Mouse (Mus musculus) CH12.LX (cell line): ENCODE data around the gene Hcls1. TPM values are rescaled to one million over a fixed set of nuclear protein-coding genes. Genes with fewer than 3 reads are reported as not detected.

Source experiments
- DNase-seq: peaks from one replicate; pipeline ENCODE4 v3.0.0-alpha.2; 2013; ENCODE audit errors: extremely low read depth
- H3K27ac ChIP-seq: 2 replicates; pipeline ENCODE4 v1.5.1; 2012; ENCODE audit warnings: low read depth, mild to moderate bottlenecking, control low read depth, moderate library complexity; ENCODE audit not compliant: insufficient read depth
- H3K27me3 ChIP-seq: replicated peaks from 2 replicates; pipeline ENCODE3; 2012; ENCODE audit warnings: inconsistent platforms
- H3K36me3 ChIP-seq, 2 experiments: replicated peaks in 1 of 2; 2 replicates each; pipeline versions ENCODE3 to v1.6.1; 2012; ENCODE audit warnings: inconsistent platforms in 1 of 2, low read length in 1 of 2, mild to moderate bottlenecking in 1 of 2, mixed read lengths in 1 of 2, moderate library complexity in 1 of 2; ENCODE audit not compliant: control insufficient read depth in 1 of 2, insufficient read depth in 1 of 2
- H3K4me1 ChIP-seq, 2 experiments: 2 replicates each; pipeline ENCODE4 v1.6.1; 2012; ENCODE audit warnings: inconsistent platforms in 1 of 2, moderate library complexity in 1 of 2; ENCODE audit not compliant: insufficient read depth in 2 of 2, control insufficient read depth in 1 of 2
- H3K4me2 ChIP-seq: 2 replicates; pipeline ENCODE4 v1.6.1; 2012; ENCODE audit warnings: low read depth, mild to moderate bottlenecking, control low read depth; ENCODE audit not compliant: poor library complexity, insufficient read depth, severe bottlenecking
- H3K4me3 ChIP-seq, 3 experiments: fragments of 150-350 bp in 1 of 3; sonication (generic) in 1 of 3; replicated peaks in 1 of 3; 2 replicates each; pipeline versions ENCODE3 to v1.5.1; 2011 to 2012; ENCODE audit warnings: low read depth in 2 of 3, low read length in 2 of 3, mild to moderate bottlenecking in 2 of 3, moderate library complexity in 2 of 3, control low read depth in 1 of 3, improper control_type of control experiment in 1 of 3, inconsistent platforms in 1 of 3, mixed read lengths in 1 of 3; ENCODE audit not compliant: poor library complexity in 1 of 3
- H3K79me2 ChIP-seq: replicated peaks from 2 replicates; pipeline ENCODE4 v1.6.1; 2012; ENCODE audit warnings: mild to moderate bottlenecking, moderate library complexity; ENCODE audit not compliant: control insufficient read depth, poor library complexity, insufficient read depth, severe bottlenecking; ENCODE audit errors: extremely low read depth
- H3K9ac ChIP-seq: 2 replicates; pipeline ENCODE4 v1.6.1; 2012; ENCODE audit warnings: low read depth, mild to moderate bottlenecking, control low read depth, moderate library complexity; ENCODE audit not compliant: insufficient read depth
- H3K9me3 ChIP-seq: replicated peaks from 2 replicates; pipeline ENCODE3; 2012; ENCODE audit warnings: low read length, inconsistent platforms, mixed read lengths
- BHLHE40 ChIP-seq: IDR thresholded peaks from 2 replicates; pipeline ENCODE4 v1.6.1; 2011; ENCODE audit warnings: mild to moderate bottlenecking, low read depth, low read length, improper control_type of control experiment
- CHD1 ChIP-seq: IDR thresholded peaks from 2 replicates; pipeline ENCODE4 v1.6.1; 2012; ENCODE audit warnings: low read depth, low read length, improper control_type of control experiment, inconsistent platforms
- CHD2 ChIP-seq: IDR thresholded peaks from 2 replicates; pipeline ENCODE4 v1.6.1; 2011; ENCODE audit warnings: low read length, improper control_type of control experiment
- E2F4 ChIP-seq: IDR thresholded peaks from 2 replicates; pipeline ENCODE4 v1.6.1; 2011; ENCODE audit warnings: low read depth, low read length, improper control_type of control experiment; ENCODE audit not compliant: insufficient replicate concordance
- ELF1 ChIP-seq: IDR thresholded peaks from 2 replicates; pipeline ENCODE4 v1.6.1; 2014; ENCODE audit warnings: low read depth, mild to moderate bottlenecking, inconsistent platforms, low read length, improper control_type of control experiment
- IRF4 ChIP-seq: IDR thresholded peaks from 2 replicates; pipeline ENCODE4 v1.6.1; 2014; ENCODE audit warnings: low read depth, mild to moderate bottlenecking, inconsistent platforms, low read length, improper control_type of control experiment
- JUN ChIP-seq: IDR thresholded peaks from 2 replicates; pipeline ENCODE4 v1.6.1; 2011; ENCODE audit warnings: low read depth, mild to moderate bottlenecking, low read length, improper control_type of control experiment, moderate library complexity; ENCODE audit not compliant: insufficient read depth
- KAT2A ChIP-seq: IDR thresholded peaks from 2 replicates; pipeline ENCODE4 v1.6.1; 2012; ENCODE audit warnings: low read length, improper control_type of control experiment, inconsistent platforms; ENCODE audit not compliant: insufficient replicate concordance
- MAFK ChIP-seq: IDR thresholded peaks from 2 replicates; pipeline ENCODE4 v1.6.1; 2011; ENCODE audit warnings: low read length, improper control_type of control experiment; ENCODE audit not compliant: insufficient replicate concordance
- MAZ ChIP-seq: IDR thresholded peaks from 2 replicates; pipeline ENCODE4 v1.6.1; 2012; ENCODE audit warnings: low read depth, mild to moderate bottlenecking, inconsistent platforms, low read length, improper control_type of control experiment, moderate library complexity
- MEF2A ChIP-seq: IDR thresholded peaks from 2 replicates; pipeline ENCODE4 v1.6.1; 2014; ENCODE audit warnings: low read depth, mild to moderate bottlenecking, inconsistent platforms, low read length, improper control_type of control experiment, borderline replicate concordance
- MXI1 ChIP-seq: IDR thresholded peaks from 2 replicates; pipeline ENCODE4 v1.6.1; 2011; ENCODE audit warnings: mild to moderate bottlenecking, low read depth, low read length, improper control_type of control experiment
- PAX5 ChIP-seq: IDR thresholded peaks from 2 replicates; pipeline ENCODE4 v1.6.1; 2012; ENCODE audit warnings: low read length, inconsistent platforms, mixed read lengths
- RAD21 ChIP-seq: IDR thresholded peaks from 2 replicates; pipeline ENCODE4 v1.6.1; 2011; ENCODE audit warnings: low read depth, mild to moderate bottlenecking, low read length, improper control_type of control experiment, moderate library complexity
- SMC3 ChIP-seq: IDR thresholded peaks from 2 replicates; pipeline ENCODE4 v1.6.1; 2011; ENCODE audit warnings: low read depth, low read length, improper control_type of control experiment
- TBP ChIP-seq: conservative IDR thresholded peaks from 2 replicates; pipeline ENCODE4 v1.6.1; 2011; ENCODE audit warnings: low read depth, low read length, improper control_type of control experiment
- TCF12 ChIP-seq: IDR thresholded peaks from 2 replicates; pipeline ENCODE4 v1.6.1; 2014; ENCODE audit warnings: low read depth, mild to moderate bottlenecking, inconsistent platforms, low read length, improper control_type of control experiment
- UBTF ChIP-seq: IDR thresholded peaks from 2 replicates; pipeline ENCODE4 v1.6.1; 2012; ENCODE audit warnings: low read depth, mild to moderate bottlenecking, inconsistent platforms, low read length, improper control_type of control experiment, moderate library complexity
- USF2 ChIP-seq: conservative IDR thresholded peaks from 2 replicates; pipeline ENCODE4 v1.6.1; 2011; ENCODE audit warnings: low read depth, low read length, improper control_type of control experiment
- ZKSCAN1 ChIP-seq: IDR thresholded peaks from 2 replicates; pipeline ENCODE4 v1.6.1; 2012; ENCODE audit warnings: low read depth, inconsistent platforms, low read length, improper control_type of control experiment, borderline replicate concordance
- ZNF384 ChIP-seq: IDR thresholded peaks from 2 replicates; pipeline ENCODE4 v1.6.1; 2012; ENCODE audit warnings: low read depth, low read length, improper control_type of control experiment, inconsistent platforms
- dilution Hi-C: fragments of 300-500 bp; cut with MboI; formaldehyde crosslinking; loops from 2 replicates; pipeline ENCODE4 v1.14.3; 2020; ENCODE audit warnings: low sequenced_read_pairs; ENCODE audit not compliant: extremely low pct_unique_long_range_greater_than_20kb, extremely low pct_ligation_motif_present
- in situ Hi-C: fragments of 300-500 bp; cut with MboI; formaldehyde crosslinking; loops from 3 replicates; pipeline ENCODE4 v1.14.3; 2019; ENCODE audit warnings: low sequenced_read_pairs, low pct_ligation_motif_present, low pct_unique_long_range_greater_than_20kb, mixed read lengths
- polyA plus RNA-seq: library from polyadenylated mRNA; unstranded; fragments of >175 nt; gene quantifications from 2 replicates; pipeline ENCODE4 v1.2.1, GENCODE M21; 2012; ENCODE audit warnings: low read depth; ENCODE audit not compliant: insufficient read length
- total RNA-seq, 2 experiments: library from RNA; depleted of rRNA; stranded (reverse); fragments of 300-350 nt in 1 of 2; fragments of >200 nt in 1 of 2; gene quantifications; 2 replicates each; pipeline ENCODE4 v1.2.3; 2012 to 2014

The Hcls1 gene
- total and polyA plus RNA-seq, 3 experiments = 222 to 537 (median 302) TPM

DNA sequence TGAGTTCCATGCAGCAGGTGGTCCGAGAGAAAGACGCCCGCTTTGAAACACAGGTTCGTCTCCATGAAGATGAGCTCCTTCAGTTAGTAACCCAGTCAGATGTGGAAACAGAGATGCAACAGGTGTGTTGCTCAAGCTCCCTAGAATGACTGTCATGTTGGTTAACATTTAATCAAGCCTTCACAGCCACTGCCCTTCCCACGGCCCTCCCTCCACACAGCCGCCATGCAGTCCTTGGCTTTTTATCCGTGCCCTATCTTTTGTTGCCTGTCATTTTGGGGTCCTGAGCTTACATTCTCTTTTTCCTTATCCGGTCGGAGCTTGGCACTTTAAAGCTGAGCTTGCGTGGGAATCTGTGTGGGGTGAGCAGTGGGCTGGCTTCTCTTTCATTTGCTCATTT lies 41.5 kb upstream of the Hcls1 start:
- Histone ChIP-seq H3K36me3 (peaks cover 74 to 93% of the 10 kb centered on the region in 2 experiments), H3K9ac (no peak overlapping the region), H3K27ac (no peak overlapping the region), H3K9me3 (no peaks in the 10 kb centered on the region)
- TF ChIP-seq USF2 = no peak
- TF ChIP-seq IRF4 = no peak
- no peak for TF ChIP-seq KAT2A
- no peak for TF ChIP-seq UBTF
- no peak for TF ChIP-seq E2F4
- TF ChIP-seq ELF1 = no peak
- no peak for TF ChIP-seq CHD2
- TF ChIP-seq CHD1 = no peak
- TF ChIP-seq MAZ = no peak
- no peak for TF ChIP-seq TBP
- TF ChIP-seq BHLHE40 = no peak
- TF ChIP-seq MXI1 = no peak
- no peak for TF ChIP-seq SMC3
- TF ChIP-seq PAX5 = no peak
- no peak for TF ChIP-seq MEF2A
- TF ChIP-seq RAD21 = no peak
- TF ChIP-seq, all 38 proteins: peak for 0
- dilution Hi-C loops = no loop called here
- Histone ChIP-seq H3K27me3 (no peaks in the 10 kb centered on the region), H3K4me3 (no peak overlapping the region), H3K4me1 (no peaks in the 10 kb centered on the region), H3K79me2 (no peaks in the 10 kb centered on the region), H3K4me2 (no peak overlapping the region)
- DNase-seq = no peak
- in situ Hi-C loops = no loop called here

- Histone ChIP-seq H3K4me2 (no peak overlapping the region), H3K9ac (no peak overlapping the region), H3K79me2 (no peaks in the 10 kb centered on the region), H3K27me3 (no peaks in the 10 kb centered on the region), H3K36me3 (peaks cover 68 to 95% of the 10 kb centered on the region in 2 experiments), H3K4me1 (no peaks in the 10 kb centered on the region), H3K9me3 (no peaks in the 10 kb centered on the region), H3K27ac (no peak overlapping the region), H3K4me3 (no peak overlapping the region)
- dilution Hi-C loops (no loop called here), in situ Hi-C loops (no loop called here)
- TF ChIP-seq MEF2A (no peak), IRF4 (no peak), ELF1 (no peak), ZNF384 (no peak), JUN (no peak), CHD1 (no peak), TCF12 (no peak), BHLHE40 (no peak), MAFK (no peak), PAX5 (no peak), USF2 (no peak), ZKSCAN1 (no peak), E2F4 (no peak), RAD21 (no peak)
- DNase-seq = no peak
These were observed 38.1 kb upstream of the Hcls1 start for GRCm38 (mm10) chr16:36896712-36897111.
